Mouse (Mus musculus) layer of hippocampus, postnatal 25 days (tissue): ENCODE measurements at regions not wholly inside any gene's neighbourhood (a gene's known extent, or its start where the extent isn't known, plus 50 kb on each side); places are given as distances from the start of the nearest gene placed in this dataset.
"Not testable (repeated sequence)": the region's sequence is repeated elsewhere in the genome, so short reads cannot be mapped to it uniquely, and the experiment has no call there.

ENCODE experiments used
- DNase-seq, 2 experiments: peaks; one replicate each; pipeline ENCODE4 v3.0.0; 2022; ENCODE audit warnings: mixed read lengths in 2 of 2, low spot score in 1 of 2; ENCODE audit errors: extremely low spot score in 1 of 2

DNA sequence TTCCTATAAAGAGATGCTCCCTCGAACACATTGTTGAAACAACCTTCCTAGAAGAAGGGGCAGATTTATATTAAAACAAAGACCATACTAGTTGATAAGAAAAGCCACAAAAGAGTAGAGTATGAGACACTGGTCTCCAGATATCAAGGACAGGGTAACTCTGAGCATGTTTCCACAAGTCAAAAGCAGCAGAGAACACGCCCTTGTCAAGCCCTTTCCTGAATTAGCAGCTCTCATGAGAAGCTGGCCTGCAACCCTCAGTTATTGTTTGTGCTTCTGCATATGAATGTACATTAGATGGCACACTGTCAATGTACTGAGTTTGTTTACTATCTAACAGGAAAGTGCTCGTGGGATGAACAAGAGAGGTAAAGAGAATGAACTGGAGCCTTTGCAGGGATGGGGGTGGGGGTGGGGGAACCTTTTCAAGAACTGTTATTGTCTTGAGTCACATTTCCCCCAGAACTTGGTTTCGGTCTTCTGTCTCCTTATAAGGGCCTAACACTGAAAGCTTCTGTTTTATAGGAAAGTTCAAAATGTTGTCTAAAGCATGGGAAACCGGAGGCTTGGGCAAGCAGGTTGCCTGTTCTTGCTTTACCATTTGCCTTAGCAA, 228.6 kb upstream of the Zpld1 start:
- DNase-seq = no peak

DNA sequence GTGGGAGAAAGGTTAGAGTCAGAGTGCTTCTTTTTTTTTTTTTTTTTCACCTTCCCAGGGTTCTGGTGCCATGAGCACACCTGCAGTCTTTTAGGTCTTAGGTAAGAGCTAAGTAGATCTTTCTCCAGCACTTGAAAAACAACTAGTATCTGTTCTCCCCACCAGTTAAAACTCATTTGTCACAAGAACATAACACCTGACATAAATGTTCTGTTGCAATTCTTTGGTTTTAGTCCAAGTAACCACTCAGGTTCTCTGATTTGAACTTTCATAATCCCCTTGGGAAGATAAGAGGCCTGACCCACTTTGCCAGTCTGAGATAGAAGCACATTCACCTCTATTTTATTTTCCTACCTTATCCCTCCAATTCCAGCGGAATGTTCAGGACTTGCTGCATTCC, 225.5 kb upstream of the Zpld1 start:
- DNase-seq = no peak

DNA sequence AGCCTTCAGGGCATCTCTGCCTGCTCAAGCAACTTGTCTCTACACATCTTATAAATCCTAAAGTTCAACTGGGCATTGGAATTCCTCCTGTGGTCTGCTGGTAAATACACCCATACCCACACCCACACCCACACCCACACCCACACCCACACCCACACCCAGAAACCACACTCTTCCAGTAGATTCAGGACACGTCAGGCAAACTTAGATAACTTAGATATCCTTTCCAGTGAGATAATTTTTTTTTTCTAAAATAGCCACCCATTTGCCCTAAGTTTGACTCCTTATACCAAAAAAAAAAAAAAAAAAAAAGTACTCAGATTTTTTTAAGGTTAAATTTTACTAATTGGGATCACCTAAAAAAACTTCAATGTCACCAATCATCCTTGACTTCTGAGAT, 224.5 kb upstream of the Zpld1 start:
- no peak for DNase-seq

DNA sequence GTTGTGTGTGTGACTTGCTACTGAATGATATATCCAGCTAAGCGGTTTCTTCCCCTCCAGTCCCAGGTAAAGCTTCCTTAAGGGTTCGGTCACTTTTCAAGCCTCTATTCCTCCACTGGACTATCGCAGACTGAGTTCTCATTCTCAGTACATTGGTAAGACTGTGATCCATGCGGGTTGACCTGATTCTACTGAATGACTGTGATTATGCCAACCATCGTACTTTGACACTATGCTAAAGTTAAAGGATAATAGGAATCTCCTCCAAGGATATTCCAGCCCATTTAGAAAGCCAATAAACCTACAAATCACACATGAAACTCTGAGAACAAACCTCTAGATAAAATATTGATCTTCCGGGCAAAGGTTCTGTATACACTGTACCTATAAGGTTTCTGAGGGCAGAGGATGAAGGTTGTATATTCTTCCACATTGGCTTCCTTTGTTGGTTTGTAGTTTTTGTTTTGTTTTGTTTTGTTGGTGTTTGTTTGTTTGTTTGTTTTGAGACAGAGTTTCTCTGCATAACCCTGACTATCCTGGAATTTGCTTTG, 223.7 kb upstream of the Zpld1 start:
- DNase-seq = no peak

DNA sequence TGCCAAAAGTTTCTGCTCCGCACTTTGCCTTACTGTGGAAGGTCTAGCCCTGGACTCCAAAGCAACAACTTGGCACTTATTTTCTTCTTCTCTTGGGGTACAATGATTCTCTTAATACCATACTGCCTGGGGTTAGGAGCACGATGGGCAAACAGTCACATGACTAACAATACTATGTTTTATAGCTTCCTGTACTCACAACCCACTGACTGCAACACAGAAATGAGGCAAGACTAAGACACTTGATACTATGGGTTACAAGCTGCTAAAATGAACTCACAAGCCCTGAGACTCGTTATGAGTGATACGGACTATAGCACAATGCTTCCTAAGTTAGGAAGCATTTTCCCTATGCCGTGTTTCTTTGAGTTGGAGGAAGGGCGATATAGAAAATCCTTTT, 222.3 kb upstream of the Zpld1 start:
- no peak for DNase-seq

DNA sequence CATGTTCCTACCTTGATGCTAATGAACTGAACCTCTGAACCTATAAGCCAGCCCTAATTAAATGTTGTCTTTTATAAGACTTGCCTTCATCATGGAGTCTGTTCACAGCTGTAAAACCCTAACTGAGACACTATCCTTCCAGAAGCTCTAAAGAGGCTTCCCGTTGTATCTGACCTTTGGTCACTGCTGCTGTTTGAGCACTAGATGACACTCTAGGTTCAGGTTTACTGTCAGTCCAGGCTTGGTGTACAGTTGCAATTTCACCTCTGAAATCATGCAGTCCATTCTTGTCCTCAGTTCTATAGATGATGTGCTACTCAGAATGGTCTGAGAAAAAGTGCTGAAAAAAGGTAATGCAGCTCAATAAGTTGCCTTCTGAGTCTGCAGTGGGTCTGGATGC, 221.9 kb upstream of the Zpld1 start:
- no peak for DNase-seq

DNA sequence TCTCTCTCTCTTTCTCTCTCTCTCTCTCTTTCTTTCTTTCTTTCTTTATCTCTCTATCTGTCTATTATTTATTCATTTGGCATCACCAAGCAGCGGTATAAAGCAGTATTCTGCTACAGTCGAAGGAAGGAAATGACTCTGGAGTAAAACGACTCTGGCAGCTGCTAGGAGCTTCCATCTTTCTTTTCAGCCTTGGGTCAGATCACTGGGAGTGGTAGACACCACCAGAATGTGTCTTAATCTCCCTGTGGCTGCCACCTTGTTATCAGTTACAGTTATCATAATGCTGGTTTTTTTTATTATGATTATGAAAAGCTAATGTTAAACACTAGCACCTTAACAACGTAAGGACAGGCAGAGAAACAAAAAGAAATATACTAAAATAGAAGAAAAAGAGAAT, 219.2 kb upstream of the Zpld1 start:
- DNase-seq = no peak

DNA sequence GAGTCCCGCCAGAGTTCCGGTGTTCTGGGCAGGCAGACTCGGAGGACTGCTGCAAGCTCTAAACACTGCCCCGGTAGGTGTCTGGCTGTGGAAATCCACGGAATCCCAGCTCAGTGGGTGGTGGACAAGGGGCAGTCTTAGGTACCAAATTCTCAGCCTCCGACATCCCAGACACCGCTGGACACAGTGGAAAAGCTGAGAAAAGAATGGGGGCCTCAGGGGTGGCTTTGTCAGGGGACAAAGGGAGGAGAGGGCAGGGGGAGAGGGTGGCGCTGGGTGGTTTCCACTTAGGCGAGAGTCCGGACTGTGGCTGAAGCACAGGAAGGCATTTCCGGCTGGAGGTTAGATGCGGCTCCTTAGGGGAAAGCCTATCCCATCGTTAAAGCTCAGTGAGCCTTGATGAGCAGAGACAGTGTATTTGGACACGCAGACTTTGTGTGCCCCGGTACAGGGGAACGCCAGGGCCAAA, 217.5 kb upstream of the Zpld1 start:
- DNase-seq = no peak

DNA sequence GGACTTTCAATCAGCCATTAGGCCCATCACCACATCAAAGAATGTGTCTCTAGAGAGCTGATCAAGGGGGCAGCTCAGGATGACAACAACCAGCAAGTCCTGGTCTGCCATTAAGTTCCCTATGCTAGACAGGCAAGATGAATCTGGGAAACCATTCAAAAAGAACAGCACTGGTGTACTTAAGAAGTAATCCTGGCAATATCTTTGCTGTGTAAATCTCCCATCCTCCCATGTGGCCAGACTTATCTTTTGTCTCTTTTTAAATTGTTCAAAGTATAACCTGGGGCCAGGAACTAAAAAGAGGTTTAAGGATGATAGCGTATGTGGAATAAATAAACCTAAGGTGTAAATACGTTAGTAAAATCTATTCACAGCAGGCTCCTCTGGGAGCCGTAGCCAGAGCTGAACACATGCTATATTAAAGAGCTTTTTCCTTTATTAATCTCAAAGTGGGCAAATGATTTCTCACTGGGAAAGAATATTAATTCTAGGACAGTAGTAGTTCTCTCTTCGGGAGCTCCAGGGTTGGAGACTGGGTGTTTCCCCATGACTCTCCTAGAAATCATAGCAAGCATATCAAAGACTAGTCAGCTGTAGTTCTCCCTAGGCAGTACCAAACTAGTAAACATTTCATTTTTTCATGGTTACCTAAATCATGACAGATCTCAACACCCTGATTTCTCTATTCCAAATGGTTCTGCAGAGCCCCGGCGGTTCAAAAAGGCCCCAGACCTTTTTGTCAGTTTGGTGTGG, 216.8 kb upstream of the Zpld1 start:
- DNase-seq = no peak

DNA sequence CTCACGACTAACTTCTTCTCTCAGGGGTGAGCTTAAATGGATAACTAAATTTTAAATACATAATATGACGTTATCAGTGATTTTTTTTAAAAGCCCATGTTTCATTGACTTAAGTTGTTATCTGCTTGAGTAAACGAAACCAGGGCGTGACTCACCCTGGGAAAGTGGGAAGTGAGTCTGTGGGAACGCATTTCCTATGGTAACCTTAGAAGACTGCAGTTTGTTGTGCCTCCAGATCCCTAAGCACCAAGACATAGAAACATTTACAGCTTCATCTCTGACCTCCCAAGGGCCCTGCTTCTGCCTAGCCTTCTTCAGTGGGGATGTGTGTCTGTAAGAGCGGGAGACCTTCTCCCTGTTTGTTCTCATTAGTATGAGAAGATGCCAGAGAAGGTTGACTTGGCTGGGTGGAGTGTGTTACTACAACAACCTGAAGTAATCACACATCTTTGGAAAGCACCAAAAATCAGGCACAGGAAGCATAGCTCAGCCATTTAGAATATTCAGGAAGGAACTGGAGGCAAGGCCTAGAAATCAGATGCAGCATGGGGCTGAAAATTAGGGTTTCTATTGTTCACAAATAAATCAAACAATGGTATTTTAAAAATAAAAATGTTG, 207.1 kb upstream of the Zpld1 start:
- no peak for DNase-seq

DNA sequence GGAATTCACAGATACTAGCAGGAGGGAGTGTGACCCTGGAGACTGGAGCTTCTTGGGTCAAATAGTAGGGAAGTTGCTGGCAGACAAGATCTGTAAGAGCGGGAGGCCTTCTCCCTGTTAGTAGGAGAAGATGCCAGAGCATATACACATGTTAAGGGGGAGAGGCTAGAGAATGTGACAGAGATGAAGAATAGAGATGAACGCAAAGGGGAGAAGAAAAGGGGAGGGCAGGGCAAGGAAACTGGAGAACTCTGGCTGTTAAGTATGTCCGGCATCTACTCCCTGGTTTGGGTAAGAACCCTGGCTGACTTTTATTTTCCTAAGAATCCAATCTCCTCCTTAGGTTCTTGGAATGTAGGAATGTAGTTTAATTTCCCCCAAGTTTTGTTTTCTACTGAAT, 206.5 kb upstream of the Zpld1 start:
- DNase-seq = no peak

DNA sequence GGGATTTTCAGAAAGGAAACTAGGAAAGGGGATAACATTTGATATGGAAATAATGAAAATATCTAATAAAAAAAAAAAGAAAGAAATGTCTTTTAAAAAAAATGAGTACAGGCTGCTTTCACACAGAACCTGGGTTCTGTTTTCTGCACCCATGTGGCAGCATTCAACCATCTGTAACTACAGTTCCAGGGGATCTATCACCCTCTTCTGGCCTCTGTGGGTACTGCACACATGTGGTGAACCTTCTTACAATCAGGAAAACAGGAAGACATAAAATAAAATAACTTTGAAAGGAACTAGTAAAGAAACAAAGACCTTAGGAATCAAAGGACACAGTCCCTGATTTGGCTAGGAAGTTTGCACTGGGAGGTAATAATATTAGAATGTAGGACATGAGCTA, 205.5 kb upstream of the Zpld1 start:
- DNase-seq = no peak

DNA sequence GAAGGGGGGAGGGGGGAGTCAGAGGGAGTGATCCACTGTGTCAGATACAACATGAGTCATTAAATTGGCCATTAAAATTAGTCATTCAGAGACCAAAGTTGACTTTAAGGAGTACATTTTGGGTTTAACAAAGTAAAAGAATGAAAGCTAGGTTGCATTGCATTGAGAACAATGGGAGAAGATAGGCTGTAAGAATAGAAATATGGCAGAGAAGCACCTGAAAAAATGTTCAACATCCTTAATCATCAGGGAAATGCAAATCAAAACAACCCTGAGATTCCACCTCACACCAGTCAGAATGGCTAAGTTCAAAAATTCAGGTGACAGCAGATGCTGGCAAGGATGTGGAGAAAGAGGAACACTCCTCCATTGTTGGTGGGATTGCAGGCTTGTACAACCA, 202.0 kb upstream of the Zpld1 start:
- DNase-seq = not testable (repeated sequence)

DNA sequence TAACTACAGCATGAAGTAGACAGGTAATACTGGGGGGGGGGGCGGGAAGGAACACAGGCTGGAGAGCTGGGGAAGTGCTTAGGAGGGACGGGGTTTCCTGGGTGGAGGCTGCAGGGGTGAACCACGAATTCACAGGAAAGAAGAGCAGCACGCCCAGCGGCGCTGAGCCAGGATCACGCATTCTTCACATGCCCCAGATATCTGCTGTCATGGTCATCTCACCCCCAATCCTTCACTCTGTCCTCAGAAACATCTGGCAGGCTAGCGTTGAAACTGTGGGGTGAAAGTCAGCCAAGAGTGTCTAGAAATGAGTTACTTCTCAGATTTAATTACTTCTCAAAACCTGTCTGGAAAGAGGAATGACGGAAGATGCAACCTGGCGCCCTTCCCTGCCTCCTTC, 197.3 kb upstream of the Zpld1 start:
- no peak for DNase-seq

DNA sequence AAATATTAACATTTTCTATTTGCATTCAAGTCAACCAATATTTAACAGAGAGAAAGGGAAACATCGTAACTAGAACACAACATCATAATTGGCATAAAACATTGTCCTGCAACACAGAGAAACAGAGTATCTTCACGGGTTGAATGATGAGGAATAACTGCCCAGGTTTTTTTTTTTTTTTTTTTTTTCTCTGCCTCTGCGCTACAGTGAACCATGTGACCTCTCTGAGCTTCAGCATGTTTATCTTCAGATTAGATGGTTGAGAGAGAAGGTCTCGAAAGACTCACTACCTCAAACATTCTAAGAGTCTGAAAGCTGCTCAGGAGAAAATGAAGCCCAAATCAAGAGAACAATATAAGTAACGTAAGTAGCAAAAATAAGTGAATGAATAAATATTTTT, 196.4 kb upstream of the Zpld1 start:
- no peak for DNase-seq

DNA sequence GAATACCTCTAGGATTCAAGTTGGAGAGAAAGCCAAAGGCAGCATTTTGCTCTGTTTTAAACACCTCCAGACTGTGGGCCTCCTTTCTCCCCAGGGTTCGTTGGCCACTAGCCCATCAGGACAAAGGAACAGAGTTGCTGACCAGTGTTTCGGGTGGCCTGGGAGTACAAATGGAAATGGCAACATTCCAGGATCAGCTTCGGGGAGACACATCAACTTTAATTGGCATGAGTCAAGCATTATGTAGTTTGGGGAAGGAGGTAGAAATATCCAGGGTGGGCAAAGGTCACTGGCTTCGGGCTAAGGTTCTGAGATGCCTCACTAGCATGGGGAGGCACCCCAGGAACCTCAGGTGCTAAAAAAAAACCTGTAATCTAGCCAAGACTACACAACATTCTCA, 194.3 kb upstream of the Zpld1 start:
- no peak for DNase-seq

DNA sequence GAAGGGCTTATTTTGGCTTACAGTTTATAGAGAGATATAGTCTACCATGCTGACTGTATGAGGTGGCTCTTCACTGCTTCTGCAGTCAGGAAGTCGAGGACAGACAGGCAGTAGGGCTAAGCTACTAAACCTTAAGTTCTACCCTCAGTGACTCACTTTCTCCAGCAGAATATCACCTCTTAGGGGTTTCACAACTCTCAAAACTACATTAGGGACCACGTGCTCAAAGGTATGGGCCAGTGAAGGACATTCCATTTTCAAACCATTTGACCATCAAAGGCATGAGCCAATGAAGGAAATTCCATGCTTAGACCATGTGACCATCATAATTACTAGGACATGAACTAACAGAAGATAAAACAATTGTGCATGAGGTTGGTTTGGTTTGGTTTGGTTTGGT, 186.6 kb upstream of the Zpld1 start:
- DNase-seq = no peak

DNA sequence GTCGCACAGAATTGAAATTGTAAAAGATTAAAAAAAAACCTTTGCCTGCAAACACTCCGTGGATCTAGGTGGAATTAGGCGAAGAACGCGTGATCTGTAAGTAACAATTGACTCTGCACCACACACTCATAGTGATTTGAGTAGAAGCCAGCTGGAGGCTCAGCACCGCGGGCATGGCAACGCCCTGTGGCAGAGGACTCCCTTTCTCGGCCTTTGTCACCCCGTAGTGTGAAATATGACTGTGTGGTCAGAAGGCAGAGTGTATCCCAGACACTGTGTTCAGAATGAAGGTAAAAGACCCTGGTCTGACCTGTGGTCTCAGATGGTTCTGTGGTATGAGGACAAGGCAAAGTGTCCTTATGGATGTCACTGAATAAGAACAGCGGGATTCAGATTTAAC, 183.0 kb upstream of the Zpld1 start:
- DNase-seq = no peak

DNA sequence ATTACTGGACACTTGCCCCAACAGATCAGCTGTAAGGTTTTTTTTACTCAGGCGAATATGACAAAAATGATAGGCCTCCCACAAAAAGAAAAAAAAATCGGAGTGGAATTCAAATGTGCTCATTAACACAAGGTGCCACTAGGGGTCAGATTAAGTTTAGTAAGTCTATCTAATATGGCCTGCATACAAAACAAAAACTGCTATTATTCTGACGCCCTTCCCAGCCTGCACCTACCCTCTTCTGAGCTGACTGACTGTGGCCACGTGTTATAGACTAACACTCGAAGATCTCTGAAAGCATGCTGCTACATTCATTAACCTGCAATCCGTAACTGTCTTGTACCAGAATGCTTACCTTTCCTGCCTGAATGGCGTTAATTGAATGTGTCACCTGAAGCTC, 182.5 kb upstream of the Zpld1 start:
- peak in 1 of 2 experiments; percentile 11 for DNase-seq

DNA sequence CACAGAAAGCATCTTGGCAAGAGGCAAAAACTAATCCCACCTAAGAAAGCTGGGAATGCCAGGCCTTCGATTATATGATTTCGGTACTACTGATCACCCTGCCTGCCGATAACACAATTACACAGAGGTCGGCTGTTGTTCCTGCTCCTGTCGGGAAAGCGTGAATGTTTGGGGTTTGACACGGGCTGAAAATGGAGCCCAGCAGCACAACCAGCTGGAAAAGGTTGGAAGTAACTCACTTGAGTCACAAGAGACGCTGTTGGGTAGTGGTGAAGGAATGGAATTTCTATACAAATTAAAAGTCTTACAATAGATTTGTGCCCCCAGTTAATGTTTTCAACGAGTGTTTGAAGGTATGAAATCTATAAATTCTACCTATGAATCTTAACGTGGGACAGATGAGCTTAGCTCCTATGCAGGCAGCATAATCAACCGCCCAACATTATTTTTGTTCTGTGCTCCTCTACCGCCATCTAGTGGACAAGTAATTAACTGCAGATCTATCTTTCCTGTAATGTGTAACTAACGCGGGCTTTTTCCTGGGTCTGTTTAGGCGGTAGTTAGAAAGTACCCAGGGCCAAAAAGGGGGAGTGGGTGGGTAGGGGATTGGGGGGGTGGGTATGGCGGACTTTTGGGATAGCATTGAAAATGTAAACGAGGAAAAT, 178.9 kb upstream of the Zpld1 start:
- DNase-seq = no peak

DNA sequence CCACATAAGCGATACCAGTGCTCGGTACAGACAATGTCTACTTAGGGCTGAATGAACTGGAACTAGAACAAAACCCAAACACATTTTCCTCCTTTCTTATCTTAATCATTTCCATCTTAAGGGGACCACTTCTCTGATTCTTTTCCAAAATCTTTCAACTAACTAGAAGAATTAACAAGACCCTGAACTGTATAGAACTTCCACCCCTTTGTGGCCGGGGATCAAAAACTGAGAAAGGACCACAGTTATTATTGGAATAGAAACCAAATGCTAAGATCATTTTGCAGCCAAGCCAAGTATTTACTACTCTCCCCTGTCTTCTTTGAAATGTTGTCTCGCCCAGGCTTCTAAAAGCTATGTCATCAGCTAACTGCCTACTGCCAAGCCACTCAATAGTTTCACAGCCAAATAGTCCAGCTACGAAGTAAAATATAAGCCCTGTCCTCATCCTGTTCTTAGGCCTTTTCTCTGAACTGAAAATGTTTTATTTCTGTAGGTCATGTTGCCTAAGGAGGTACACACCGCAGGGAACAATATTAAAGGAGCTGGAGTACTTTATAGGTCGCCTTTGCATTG, 177.3 kb upstream of the Zpld1 start:
- DNase-seq = no peak
